Mouse (Mus musculus) lung, adult 2 months (tissue): ENCODE results near the gene Slc29a3.

ENCODE experiments used
- CTCF ChIP-seq: fragments of 200-500 bp; IDR thresholded peaks from 2 replicates; pipeline ENCODE4 v1.5.1; 2011; ENCODE audit warnings: mild to moderate bottlenecking, low read length, control low read depth; ENCODE audit not compliant: insufficient read depth
- POLR2A ChIP-seq: fragments of 200-500 bp; IDR thresholded peaks from 2 replicates; pipeline ENCODE4 v1.6.1; 2011; ENCODE audit warnings: low read depth, mild to moderate bottlenecking, control low read depth, low read length, borderline replicate concordance; ENCODE audit errors: extremely low read depth

DNA sequence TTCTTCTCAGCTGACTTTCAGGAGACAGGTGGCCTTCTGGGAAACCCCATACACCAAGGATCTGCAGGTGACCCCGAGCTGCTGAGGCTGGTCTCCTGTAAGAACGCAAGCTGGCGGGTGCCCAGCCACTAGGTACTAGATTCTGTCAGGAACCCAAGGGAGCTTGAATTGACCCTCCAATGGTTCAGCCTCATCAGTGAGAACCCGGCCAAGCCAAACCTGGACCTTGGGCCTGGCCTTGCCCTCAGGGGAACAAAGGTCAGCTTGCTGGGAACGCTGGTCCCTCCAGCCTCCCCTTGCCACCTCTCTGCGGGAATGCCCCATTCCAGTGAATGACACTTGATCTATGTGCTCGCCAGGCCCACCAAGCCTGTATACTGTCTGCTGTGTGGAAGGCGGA, 19.1 kb downstream of the Slc29a3 start:
- TF ChIP-seq POLR2A (no peak), CTCF (no peak)
